Mouse (Mus musculus): ENCODE measurements around the gene Efl1.
A peak's percentile ranks its signal among the peaks of the same experiment; 100 is the strongest.

The Efl1 gene

GRCm38 (mm10) chr7:82648353-82649080, at the start of gene Efl1, which contains the start of gene Saxo2:
Efl1 (plus strand) TSS chr7:82648614.
Saxo2 (minus strand) TSS chr7:82648528.
- peak; percentile 95 for DNase-seq (ENCODE audit: low spot score)

GRCm38 (mm10) chr7:82602008-82602407, 46.4 kb upstream of the Efl1 start:
- DNase-seq (ENCODE audit: low spot score), result no peak

- DNase-seq (ENCODE audit: low spot score), result no peak
These were observed 43.0 kb upstream of the Efl1 start for GRCm38 (mm10) chr7:82605425-82605824.

- DNase-seq (ENCODE audit: low spot score), result no peak
These were observed 38.8 kb upstream of the Efl1 start for GRCm38 (mm10) chr7:82609629-82610028.

GRCm38 (mm10) chr7:82625342-82625741, 23.1 kb upstream of the Efl1 start:
- no peak for DNase-seq (ENCODE audit: low spot score)

- DNase-seq (ENCODE audit: low spot score), result no peak
These were observed 1.2 kb upstream of the Efl1 start for GRCm38 (mm10) chr7:82647183-82647582.

- no peak for DNase-seq (ENCODE audit: low spot score)
These were observed 505 bp upstream of the Efl1 start for GRCm38 (mm10) chr7:82647909-82648308.

GRCm38 (mm10) chr7:82649081-82649445, 649 bp downstream of the Efl1 start:
- DNase-seq (ENCODE audit: low spot score), result peak; percentile 33

GRCm38 (mm10) chr7:82664604-82665003, 16.2 kb downstream of the Efl1 start:
- DNase-seq (ENCODE audit: low spot score), result peak; percentile 44

GRCm38 (mm10) chr7:82676001-82676400, 27.6 kb downstream of the Efl1 start:
- DNase-seq (ENCODE audit: low spot score), result no peak

GRCm38 (mm10) chr7:82676834-82677233, 28.4 kb downstream of the Efl1 start:
- no peak for DNase-seq (ENCODE audit: low spot score)

- no peak for DNase-seq (ENCODE audit: low spot score)
These were observed 31.5 kb downstream of the Efl1 start for GRCm38 (mm10) chr7:82679901-82680300.

- DNase-seq (ENCODE audit: low spot score), result peak; percentile 12
These were observed 40.3 kb downstream of the Efl1 start for GRCm38 (mm10) chr7:82688736-82689135.

GRCm38 (mm10) chr7:82691021-82691738, 42.8 kb downstream of the Efl1 start:
- no peak for DNase-seq (ENCODE audit: low spot score)

- DNase-seq (ENCODE audit: low spot score), result no peak
These were observed 49.3 kb downstream of the Efl1 start for GRCm38 (mm10) chr7:82697668-82698067.

- no peak for DNase-seq (ENCODE audit: low spot score)
These were observed 50.6 kb downstream of the Efl1 start for GRCm38 (mm10) chr7:82698968-82699367.

- DNase-seq (ENCODE audit: low spot score), result no peak
These were observed 54.2 kb downstream of the Efl1 start for GRCm38 (mm10) chr7:82702384-82703343.

GRCm38 (mm10) chr7:82709172-82709571, 60.8 kb downstream of the Efl1 start:
- DNase-seq (ENCODE audit: low spot score), result no peak

GRCm38 (mm10) chr7:82715210-82715911, 66.9 kb downstream of the Efl1 start:
- DNase-seq (ENCODE audit: low spot score), result peak; percentile 67

GRCm38 (mm10) chr7:82715912-82716601, 67.6 kb downstream of the Efl1 start:
- no peak for DNase-seq (ENCODE audit: low spot score)

- peak; percentile 23 for DNase-seq (ENCODE audit: low spot score)
These were observed 70.9 kb downstream of the Efl1 start for GRCm38 (mm10) chr7:82719285-82719684.

Measured in MN1 (cell line).